Mouse (Mus musculus) limb, embryonic 10.5 days (tissue): ENCODE data around the gene Scube1. TPM values are rescaled to one million over a fixed set of nuclear protein-coding genes. Genes with fewer than 3 reads are reported as not detected.

Experiments used
- DNase-seq: peaks from one replicate; pipeline ENCODE4 v3.0.0-alpha.2; 2017; ENCODE audit warnings: low spot score
- H3K27ac ChIP-seq: fragments of 300-500 bp; sonication (generic); 2 replicates; pipeline ENCODE4 v1.5.1; 2016; ENCODE audit warnings: mild to moderate bottlenecking
- H3K27me3 ChIP-seq: fragments of 300-500 bp; sonication (generic); 2 replicates; pipeline ENCODE4 v1.6.1; 2016; ENCODE audit warnings: low read depth, mild to moderate bottlenecking; ENCODE audit not compliant: poor library complexity, severe bottlenecking
- H3K36me3 ChIP-seq: fragments of 300-500 bp; sonication (generic); 2 replicates; pipeline ENCODE4 v1.6.1; 2016; ENCODE audit warnings: mild to moderate bottlenecking, moderate library complexity
- H3K4me1 ChIP-seq: fragments of 300-500 bp; sonication (generic); 2 replicates; pipeline ENCODE4 v1.6.1; 2016
- H3K4me3 ChIP-seq: fragments of 300-500 bp; sonication (generic); 2 replicates; pipeline ENCODE4 v1.5.1; 2016; ENCODE audit warnings: mild to moderate bottlenecking, moderate library complexity
- H3K9me3 ChIP-seq: fragments of 300-500 bp; sonication (generic); replicated peaks from 2 replicates; pipeline ENCODE4 v1.6.1; 2016; ENCODE audit warnings: mild to moderate bottlenecking
- WGBS: fragments of 180-500 bp; shearing (Covaris S2); methylation state at CpG from one replicate; pipeline ENCODE4 v1.1.7; 2016; 5-methylcytosine and 5-hydroxymethylcytosine counted together
- polyA plus RNA-seq: library from polyadenylated mRNA; unstranded; fragments of >200 nt; fragmentation: Nextera tagmentation; extraction: Ambion mirVana; gene quantifications from 2 replicates; pipeline ENCODE4 v1.2.1, GENCODE M21; 2016

The Scube1 gene
- polyA plus RNA-seq, 1 experiment from 2014 or later: 124 TPM

- H3K4me1 ChIP-seq: peaks cover 71% of the 10 kb centered on the region
- 16% methylated on average over 11 of the region's 11 CpGs for WGBS
- H3K27ac ChIP-seq: peak overlapping the region; percentile 86
- H3K4me3 ChIP-seq: no peak overlapping the region
- H3K36me3 ChIP-seq: peaks cover 86% of the 10 kb centered on the region
- no peaks in the 10 kb centered on the region for H3K27me3 ChIP-seq
- DNase-seq: peak; percentile 74
- 0 out of 2 replicates have a peak, but pooled peaks cover 4% of the 10 kb centered on the region for H3K9me3 ChIP-seq
Measured at GRCm38 (mm10) chr15:83699834-83700592, 24.8 kb downstream of the Scube1 start.

GRCm38 (mm10) chr15:83699132-83699833 lies 25.5 kb downstream of the Scube1 start:
- DNase-seq: no peak
- Histone ChIP-seq H3K27me3 (no peaks in the 10 kb centered on the region), H3K9me3 (0 out of 2 replicates have a peak, but pooled peaks cover 4% of the 10 kb centered on the region), H3K36me3 (peaks cover 86% of the 10 kb centered on the region), H3K27ac (peak overlapping the region; percentile 86), H3K4me1 (peaks cover 78% of the 10 kb centered on the region), H3K4me3 (no peak overlapping the region)
- WGBS: 52% methylated on average over 20 of the region's 20 CpGs

- no peak overlapping the region for H3K4me3 ChIP-seq
- no peaks in the 10 kb centered on the region for H3K27me3 ChIP-seq
- H3K4me1 ChIP-seq: peaks cover 98% of the 10 kb centered on the region
- H3K9me3 ChIP-seq: no peaks in the 10 kb centered on the region
- peak overlapping the region; percentile 86 for H3K27ac ChIP-seq
- 66% methylated on average over 14 of the region's 14 CpGs for whole genome bisulfite sequencing
- H3K36me3 ChIP-seq: peaks cover 86% of the 10 kb centered on the region
- DNase-seq: no peak
Measured at GRCm38 (mm10) chr15:83696681-83697381, 28.0 kb downstream of the Scube1 start.

GRCm38 (mm10) chr15:83695159-83695558 lies 29.7 kb downstream of the Scube1 start:
- Histone ChIP-seq H3K27me3 (no peaks in the 10 kb centered on the region), H3K4me1 (peaks cover 86% of the 10 kb centered on the region), H3K4me3 (no peak overlapping the region), H3K27ac (peak overlapping the region; percentile 59; the same call in 1 of the 2 replicates), H3K9me3 (no peaks in the 10 kb centered on the region), H3K36me3 (peaks cover 90% of the 10 kb centered on the region)
- no peak for DNase-seq
- WGBS: 87% methylated on average over 11 of the region's 11 CpGs

- Histone ChIP-seq H3K4me3 (no peak overlapping the region), H3K27me3 (no peaks in the 10 kb centered on the region), H3K27ac (peak overlapping the region; percentile 63; the same call in 1 of the 2 replicates), H3K9me3 (no peaks in the 10 kb centered on the region), H3K4me1 (peaks cover 57% of the 10 kb centered on the region), H3K36me3 (peaks cover 98% of the 10 kb centered on the region)
- DNase-seq: no peak
- WGBS: 50% methylated on average over 8 of the region's 8 CpGs
Measured at GRCm38 (mm10) chr15:83691901-83692361, 32.9 kb downstream of the Scube1 start.

- no peaks in the 10 kb centered on the region for H3K27me3 ChIP-seq
- H3K9me3 ChIP-seq: no peaks in the 10 kb centered on the region
- WGBS: 91% methylated on average over 12 of the region's 12 CpGs
- no peak overlapping the region for H3K4me3 ChIP-seq
- H3K36me3 ChIP-seq: peaks cover 99% of the 10 kb centered on the region
- no peak overlapping the region for H3K27ac ChIP-seq
- no peak for DNase-seq
- H3K4me1 ChIP-seq: peaks cover 50% of the 10 kb centered on the region
Measured at GRCm38 (mm10) chr15:83689946-83690345, 34.9 kb downstream of the Scube1 start.

- no peak overlapping the region for H3K4me3 ChIP-seq
- H3K27me3 ChIP-seq: no peaks in the 10 kb centered on the region
- peaks cover 69% of the 10 kb centered on the region for H3K36me3 ChIP-seq
- no peaks in the 10 kb centered on the region for H3K9me3 ChIP-seq
- WGBS: 69% methylated on average over 9 of the region's 9 CpGs
- no peak overlapping the region for H3K27ac ChIP-seq
- DNase-seq: no peak
- peaks cover 50% of the 10 kb centered on the region for H3K4me1 ChIP-seq
Measured at GRCm38 (mm10) chr15:83686601-83687000, 38.2 kb downstream of the Scube1 start.

GRCm38 (mm10) chr15:83685950-83686349 lies 38.9 kb downstream of the Scube1 start:
- 98% methylated on average over 3 of the region's 3 CpGs for WGBS
- no peak overlapping the region for H3K27ac ChIP-seq
- DNase-seq: no peak
- peaks cover 54% of the 10 kb centered on the region for H3K4me1 ChIP-seq
- H3K36me3 ChIP-seq: peaks cover 64% of the 10 kb centered on the region
- no peaks in the 10 kb centered on the region for H3K9me3 ChIP-seq
- H3K4me3 ChIP-seq: no peak overlapping the region
- H3K27me3 ChIP-seq: no peaks in the 10 kb centered on the region; the same call in 1 of the 2 replicates

GRCm38 (mm10) chr15:83683051-83683561 lies 41.7 kb downstream of the Scube1 start:
- peak; percentile 77 for DNase-seq
- no peaks in the 10 kb centered on the region; the same call in 1 of the 2 replicates for H3K27me3 ChIP-seq

GRCm38 (mm10) chr15:83680300-83680699 lies 44.5 kb downstream of the Scube1 start:
- peak overlapping the region; percentile 90 for H3K27ac ChIP-seq
- peaks cover 29% of the 10 kb centered on the region for H3K36me3 ChIP-seq
- peaks cover 5% of the 10 kb centered on the region; the same call in 1 of the 2 replicates for H3K27me3 ChIP-seq
- H3K4me3 ChIP-seq: no peak overlapping the region
- no peak for DNase-seq
- H3K4me1 ChIP-seq: peaks cover 95% of the 10 kb centered on the region
- 81% methylated on average over 7 of the region's 7 CpGs for WGBS
- no peaks in the 10 kb centered on the region for H3K9me3 ChIP-seq

More at GRCm38 (mm10) chr15:83683051-83683561, 41.7 kb downstream of the Scube1 start:
- 19% methylated on average over 15 of the region's 15 CpGs for WGBS
- Histone ChIP-seq H3K36me3 (peaks cover 38% of the 10 kb centered on the region), H3K27ac (peak overlapping the region; percentile 90), H3K9me3 (no peaks in the 10 kb centered on the region), H3K4me3 (no peak overlapping the region), H3K4me1 (peaks cover 83% of the 10 kb centered on the region)

- H3K4me1 ChIP-seq: peaks cover 97% of the 10 kb centered on the region
- peak overlapping the region; percentile 43; the same call in 1 of the 2 replicates for H3K4me3 ChIP-seq
- peak overlapping the region; percentile 90 for H3K27ac ChIP-seq
- DNase-seq: no peak
- peaks cover 29% of the 10 kb centered on the region for H3K36me3 ChIP-seq
- no peaks in the 10 kb centered on the region for H3K9me3 ChIP-seq
- peaks cover 5% of the 10 kb centered on the region; the same call in 1 of the 2 replicates for H3K27me3 ChIP-seq
- WGBS: 74% methylated on average over 5 of the region's 5 CpGs
Measured at GRCm38 (mm10) chr15:83679729-83680128, 45.1 kb downstream of the Scube1 start.

- peak overlapping the region; percentile 43 for H3K4me3 ChIP-seq
- peaks cover 35% of the 10 kb centered on the region for H3K36me3 ChIP-seq
- no peaks in the 10 kb centered on the region for H3K9me3 ChIP-seq
- peaks cover 98% of the 10 kb centered on the region for H3K4me1 ChIP-seq
- peak; percentile 89 for DNase-seq
- H3K27me3 ChIP-seq: peaks cover 5% of the 10 kb centered on the region; the same call in 1 of the 2 replicates
- peak overlapping the region; percentile 90 for H3K27ac ChIP-seq
- 2% methylated on average over 11 of the region's 11 CpGs for WGBS
Measured at GRCm38 (mm10) chr15:83678606-83679005, 46.2 kb downstream of the Scube1 start.
